Mouse (Mus musculus) liver, postnatal 0 days (tissue): ENCODE data around the gene Htr1f. TPM values are rescaled to one million over a fixed set of nuclear protein-coding genes. Genes with fewer than 3 reads are reported as not detected.

Experiments
- ATAC-seq: fragments of 200-750 bp; cut with Nextera tagmentation; 2 replicates; pipeline ENCODE4 v1.8.0; 2017; ENCODE audit warnings: mild to moderate bottlenecking, moderate library complexity
- DNase-seq: peaks from one replicate; pipeline ENCODE4 v3.0.0-alpha.2; 2016
- H3K27ac ChIP-seq: fragments of 300-500 bp; sonication (generic); 2 replicates; pipeline ENCODE4 v1.5.1; 2014; ENCODE audit warnings: antibody characterized with exemption, moderate library complexity, mild to moderate bottlenecking, low read depth
- H3K27me3 ChIP-seq: fragments of 300-500 bp; sonication (generic); 2 replicates; pipeline ENCODE4 v1.6.1; 2014; ENCODE audit warnings: low read length, control low read depth, mixed read lengths; ENCODE audit not compliant: insufficient read depth
- H3K36me3 ChIP-seq: fragments of 300-500 bp; sonication (generic); replicated peaks from 2 replicates; pipeline ENCODE4 v1.6.1; 2014; ENCODE audit warnings: mild to moderate bottlenecking, control low read depth, low read length, moderate library complexity, mixed read lengths; ENCODE audit not compliant: insufficient read depth
- H3K4me1 ChIP-seq: fragments of 300-500 bp; sonication (generic); 2 replicates; pipeline ENCODE4 v1.6.1; 2014; ENCODE audit warnings: antibody characterized with exemption, mild to moderate bottlenecking, control low read depth; ENCODE audit not compliant: insufficient read depth
- H3K4me2 ChIP-seq: fragments of 300-500 bp; sonication (generic); 2 replicates; pipeline ENCODE4 v1.6.1; 2014; ENCODE audit warnings: low read depth, mild to moderate bottlenecking, low read length, moderate library complexity, mixed read lengths
- H3K4me3 ChIP-seq: fragments of 300-500 bp; sonication (generic); 2 replicates; pipeline ENCODE4 v1.5.1; 2014; ENCODE audit warnings: low read depth, low read length
- H3K9ac ChIP-seq: fragments of 300-500 bp; sonication (generic); replicated peaks from 2 replicates; pipeline ENCODE4 v1.6.1; 2014; ENCODE audit warnings: mild to moderate bottlenecking, moderate library complexity
- H3K9me3 ChIP-seq: fragments of 300-500 bp; sonication (generic); 2 replicates; pipeline ENCODE4 v1.6.1; 2016; ENCODE audit warnings: mild to moderate bottlenecking, control low read depth, low read length, mixed read lengths
- CTCF ChIP-seq: sonication (generic); IDR thresholded peaks from 2 replicates; pipeline ENCODE4 v1.5.1; 2016; ENCODE audit warnings: antibody characterized with exemption, low read depth
- EP300 ChIP-seq: IDR thresholded peaks from 2 replicates; pipeline ENCODE4 v1.6.1; 2016; ENCODE audit warnings: antibody characterized with exemption, low read depth, mild to moderate bottlenecking
- WGBS: fragments of 180-500 bp; shearing (Covaris S2); extraction: QIAGEN DNeasy Blood & Tissue Kit; methylation state at CpG from one replicate; pipeline ENCODE4 v1.1.7; 2014; ENCODE audit not compliant: insufficient replicate concordance; 5-methylcytosine and 5-hydroxymethylcytosine counted together
- polyA plus RNA-seq: library from polyadenylated mRNA; unstranded; fragments of >200 nt; fragmentation: Nextera tagmentation; extraction: Ambion mirVana; gene quantifications from 2 replicates; pipeline ENCODE4 v1.2.1, GENCODE M21; 2015

The Htr1f gene
- polyA plus RNA-seq, 1 experiment from 2014 or later = not detected

DNA sequence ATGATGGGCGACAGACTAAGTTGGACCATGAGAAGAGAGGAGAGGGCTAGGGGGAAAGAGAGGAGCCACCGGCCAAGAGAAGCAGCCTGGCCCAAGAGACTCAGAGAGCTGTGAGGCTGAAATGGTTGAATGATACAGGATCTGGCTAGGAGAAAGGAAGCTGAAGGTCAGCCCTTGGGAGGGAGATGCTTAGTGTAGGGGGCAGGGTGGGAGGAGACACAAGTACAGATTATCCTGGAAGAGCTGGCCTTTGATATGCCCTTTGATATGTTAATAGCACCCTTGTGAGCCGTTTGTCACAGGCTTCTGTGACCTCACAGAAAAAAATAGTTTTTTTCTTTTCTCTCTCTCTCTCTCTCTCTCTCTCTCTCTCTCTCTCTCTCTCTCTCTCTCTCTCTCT, 220.5 kb downstream of the Htr1f start:
- H3K27ac ChIP-seq = no peak overlapping the region
- H3K36me3 ChIP-seq = no peaks in the 10 kb centered on the region
- no peak for ATAC-seq
- no peak for DNase-seq
- no peak overlapping the region for H3K9ac ChIP-seq
- H3K4me3 ChIP-seq = no peak overlapping the region
- no peak overlapping the region for H3K4me2 ChIP-seq
- no peaks in the 10 kb centered on the region for H3K27me3 ChIP-seq
- H3K9me3 ChIP-seq = no peaks in the 10 kb centered on the region; the same call in 1 of the 2 replicates
- no peak for TF ChIP-seq EP300
- no peak for TF ChIP-seq CTCF
- 53% methylated on average over 3 of the region's 3 CpGs for WGBS
- H3K4me1 ChIP-seq = peaks cover 8% of the 10 kb centered on the region; the same call in 1 of the 2 replicates

DNA sequence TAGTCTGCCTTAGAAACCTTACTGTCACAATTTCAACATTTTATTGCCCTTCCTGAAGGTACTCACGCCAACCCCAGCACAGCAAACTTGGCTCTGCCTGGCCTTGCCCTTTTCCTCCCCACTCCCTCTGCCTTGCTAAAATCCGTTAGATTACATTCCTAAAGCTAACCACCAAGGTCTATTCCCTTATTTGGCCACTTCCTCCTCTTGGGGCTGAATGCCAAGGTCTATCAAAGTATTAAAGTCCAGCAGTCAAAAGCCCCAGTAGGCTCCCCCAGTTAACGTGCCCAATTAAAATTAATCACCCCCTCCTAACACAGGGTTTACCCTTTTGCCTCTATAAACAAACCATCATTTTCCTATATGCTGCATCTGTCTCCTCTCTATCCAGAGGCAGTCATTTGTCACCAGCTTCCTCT, 221.2 kb downstream of the Htr1f start:
- H3K27ac ChIP-seq = no peak overlapping the region
- H3K9ac ChIP-seq = no peak overlapping the region
- DNase-seq (no peak), ATAC-seq (no peak)
- no peaks in the 10 kb centered on the region; the same call in 1 of the 2 replicates for H3K9me3 ChIP-seq
- H3K4me1 ChIP-seq = peaks cover 8% of the 10 kb centered on the region; the same call in 1 of the 2 replicates
- no peaks in the 10 kb centered on the region for H3K36me3 ChIP-seq
- 11% methylated on average over 3 of the region's 3 CpGs for WGBS
- no peak for TF ChIP-seq EP300
- no peak for TF ChIP-seq CTCF
- H3K27me3 ChIP-seq = no peaks in the 10 kb centered on the region
- no peak overlapping the region for H3K4me3 ChIP-seq
- H3K4me2 ChIP-seq = no peak overlapping the region

DNA sequence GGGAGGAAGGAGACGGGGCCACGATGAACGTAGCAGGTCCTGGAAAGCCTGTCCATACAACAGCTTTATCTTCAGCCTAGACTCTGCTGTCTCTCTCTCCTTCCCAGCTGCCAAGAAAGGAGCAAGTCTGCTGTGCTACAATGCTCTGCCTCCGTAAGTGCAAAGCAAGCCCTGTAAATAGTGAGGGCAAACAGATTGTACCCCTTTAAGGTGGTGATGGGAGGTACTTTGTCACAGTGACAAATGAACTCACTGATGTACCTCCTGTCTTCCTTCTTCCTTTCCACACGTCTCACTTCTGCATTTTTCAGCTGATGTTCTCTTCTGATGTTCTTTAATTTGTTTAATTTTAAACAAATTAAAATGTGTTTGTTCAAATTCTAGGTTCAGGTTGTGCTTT, 221.8 kb downstream of the Htr1f start:
- Histone ChIP-seq H3K27me3 (no peaks in the 10 kb centered on the region), H3K9ac (no peak overlapping the region), H3K27ac (0 out of 2 replicates have a peak overlapping the region, but pooled peaks have one; percentile 4), H3K9me3 (no peaks in the 10 kb centered on the region; the same call in 1 of the 2 replicates), H3K4me2 (peak overlapping the region; percentile 22; the same call in 1 of the 2 replicates), H3K4me1 (peaks cover 8% of the 10 kb centered on the region; the same call in 1 of the 2 replicates), H3K4me3 (no peak overlapping the region), H3K36me3 (no peaks in the 10 kb centered on the region)
- 45% methylated on average over 5 of the region's 5 CpGs for WGBS
- TF ChIP-seq CTCF = no peak
- TF ChIP-seq EP300 = no peak
- DNase-seq (no peak), ATAC-seq (no peak)

DNA sequence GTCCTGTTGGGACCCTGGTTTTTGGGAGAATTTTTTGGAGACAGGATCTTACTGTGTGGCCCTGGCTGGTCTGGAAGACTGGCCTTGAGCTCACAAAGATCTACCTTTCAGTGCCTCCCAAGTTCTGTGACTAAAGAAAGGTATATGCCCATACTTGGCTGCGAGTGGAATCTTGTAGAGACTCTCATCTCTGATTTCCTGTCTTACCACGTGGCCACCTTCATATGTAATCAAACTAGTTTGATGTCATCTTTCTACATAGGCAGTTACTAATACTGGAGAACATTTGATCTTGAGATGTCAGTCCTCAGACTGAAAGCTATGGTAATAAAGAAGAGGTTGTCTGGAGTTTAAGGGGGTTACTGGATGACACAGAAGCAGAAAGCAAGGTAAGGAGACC, 224.2 kb downstream of the Htr1f start:
- WGBS = 61% methylated on average over 2 of the region's 2 CpGs
- Histone ChIP-seq H3K4me2 (no peak overlapping the region), H3K36me3 (no peaks in the 10 kb centered on the region), H3K9me3 (no peaks in the 10 kb centered on the region), H3K4me1 (peaks cover 8% of the 10 kb centered on the region; the same call in 1 of the 2 replicates), H3K27ac (no peak overlapping the region), H3K27me3 (no peaks in the 10 kb centered on the region), H3K9ac (no peak overlapping the region), H3K4me3 (no peak overlapping the region)
- DNase-seq (no peak), ATAC-seq (no peak)
- no peak for TF ChIP-seq CTCF
- no peak for TF ChIP-seq EP300

DNA sequence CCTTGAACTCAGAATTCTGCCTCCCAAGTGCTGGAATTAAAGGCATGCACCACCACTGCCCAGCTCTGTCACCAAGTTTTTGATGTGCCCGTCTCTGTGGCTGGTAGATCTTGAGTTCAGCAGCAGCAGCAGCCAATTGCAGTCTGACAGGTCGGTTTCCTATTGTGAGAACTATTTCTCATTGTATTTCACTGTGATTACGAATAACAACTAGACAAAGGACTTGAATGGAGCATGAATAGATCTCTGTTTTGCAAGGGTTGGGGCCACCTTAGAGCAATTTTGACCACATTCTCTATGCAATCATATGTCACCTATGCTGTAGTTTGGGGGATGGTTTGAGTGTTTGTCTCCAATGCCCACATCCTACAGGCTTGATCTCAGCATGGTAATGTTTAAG, 224.7 kb downstream of the Htr1f start:
- TF ChIP-seq CTCF = no peak
- no peak for TF ChIP-seq EP300
- H3K4me2 ChIP-seq = no peak overlapping the region
- no peak overlapping the region for H3K9ac ChIP-seq
- H3K27ac ChIP-seq = no peak overlapping the region
- H3K4me3 ChIP-seq = no peak overlapping the region
- H3K27me3 ChIP-seq = no peaks in the 10 kb centered on the region
- no peaks in the 10 kb centered on the region for H3K36me3 ChIP-seq
- no peaks in the 10 kb centered on the region for H3K9me3 ChIP-seq
- H3K4me1 ChIP-seq = peaks cover 8% of the 10 kb centered on the region; the same call in 1 of the 2 replicates
- DNase-seq = no peak
- 66% methylated on average over 3 of the region's 3 CpGs for WGBS
- no peak for ATAC-seq

DNA sequence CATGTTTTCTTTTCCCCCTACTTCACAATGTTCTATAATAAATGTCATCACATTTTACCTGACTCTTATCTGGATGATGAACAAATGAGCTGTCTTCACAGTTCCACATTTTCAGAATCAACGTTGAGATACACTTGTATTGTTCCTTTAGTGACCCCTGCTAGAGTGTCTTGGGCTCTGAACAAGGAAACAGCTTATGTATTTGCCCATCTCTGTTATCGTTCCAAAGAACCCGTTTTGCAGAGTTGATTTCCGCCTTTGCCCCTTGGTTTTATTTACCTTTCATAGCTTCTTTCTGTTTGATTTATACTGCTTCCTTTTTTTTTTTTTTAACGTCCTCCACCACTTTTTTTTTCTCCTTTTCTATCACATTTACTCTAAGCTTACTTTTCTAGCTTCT, 225.9 kb downstream of the Htr1f start:
- Histone ChIP-seq H3K36me3 (no peaks in the 10 kb centered on the region), H3K4me3 (no peak overlapping the region), H3K4me1 (peaks cover 8% of the 10 kb centered on the region; the same call in 1 of the 2 replicates), H3K9ac (no peak overlapping the region), H3K27me3 (no peaks in the 10 kb centered on the region), H3K9me3 (no peaks in the 10 kb centered on the region), H3K27ac (no peak overlapping the region), H3K4me2 (no peak overlapping the region)
- ATAC-seq (no peak), DNase-seq (no peak)
- TF ChIP-seq EP300 (no peak), CTCF (no peak)
- 30% methylated on average over 5 of the region's 5 CpGs for WGBS
